ENCODE assay signal across 1 mouse cellular context in the genomic region with DNA sequence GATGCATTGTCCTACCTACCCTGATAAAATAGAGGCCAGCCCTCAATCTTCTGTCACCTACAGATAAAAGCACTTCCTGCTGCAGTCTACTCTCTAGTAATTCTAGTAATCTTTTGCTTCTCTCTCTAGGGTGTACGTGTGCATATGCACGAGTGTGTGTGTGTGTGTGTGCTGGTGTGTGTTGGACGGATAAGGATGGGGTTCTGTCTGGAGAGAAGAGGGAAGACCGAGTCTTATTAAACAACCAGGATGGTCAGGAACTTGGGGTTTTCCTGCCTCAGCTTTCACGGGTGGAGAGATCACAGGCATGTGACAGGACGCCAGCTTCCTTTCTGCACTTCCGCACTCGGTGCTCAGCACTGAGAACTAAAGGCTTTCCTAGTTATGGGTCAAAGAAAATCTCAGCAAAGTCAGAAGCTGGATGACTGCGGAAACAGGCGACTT.
TF ChIP-seq lines count a peak whose summit lies in the region.

No protein-coding gene starts in this region.

TF ChIP-seq in MEL, 35 proteins besides CTCF, POLR2A, EP300 and RAD21:
- TF ChIP-seq ZMIZ1 (IDR thresholded peaks at IDR 0.05; ENCODE audit: low read depth, low read length) = no peak
- no peak for TF ChIP-seq POLR2AphosphoS5 (IDR thresholded peaks at IDR 0.05; ENCODE audit: borderline replicate concordance, low read depth, low read length)
- no peak for TF ChIP-seq KAT2A (conservative IDR thresholded peaks at IDR 0.05; ENCODE audit: low read depth, low read length)
- no peak for TF ChIP-seq SMC3 (IDR thresholded peaks at IDR 0.05; ENCODE audit: low read depth, low read length)
- TF ChIP-seq MYC (IDR thresholded peaks at IDR 0.05; ENCODE audit: low read depth, low read length) = 0 out of 2 replicates have a peak, but pooled peaks have one; percentile 34
- TF ChIP-seq CHD1 (IDR thresholded peaks at IDR 0.05; ENCODE audit: low read depth, low read length) = no peak
- peak; percentile 85 for TF ChIP-seq BHLHE40 (IDR thresholded peaks at IDR 0.05; ENCODE audit: borderline replicate concordance, low read depth, low read length)
- no peak for TF ChIP-seq ZC3H11A (IDR thresholded peaks at IDR 0.05; ENCODE audit: low read depth, low read length)
- TF ChIP-seq POLR2AphosphoS2 (IDR thresholded peaks at IDR 0.05; ENCODE audit: low read length) = 0 out of 2 replicates have a peak, but pooled peaks have one; percentile 33
- TF ChIP-seq SIN3A (IDR thresholded peaks at IDR 0.05; ENCODE audit: low read length) = peak; percentile 61
- TF ChIP-seq GABPA (IDR thresholded peaks at IDR 0.05; ENCODE audit: low read depth, low read length) = no peak
- peak; percentile 89 for TF ChIP-seq GATA1 (IDR thresholded peaks at IDR 0.05; ENCODE audit: low read depth, low read length)
- 0 out of 2 replicates have a peak, but pooled peaks have one; percentile 48 for TF ChIP-seq MAX (IDR thresholded peaks at IDR 0.05; ENCODE audit: low read length)
- peak; percentile 85 for TF ChIP-seq TAL1 (IDR thresholded peaks at IDR 0.05; ENCODE audit: low read length)
- TF ChIP-seq ETS1 (IDR thresholded peaks at IDR 0.05; ENCODE audit: low read depth, low read length) = peak; percentile 85
- TF ChIP-seq UBTF (IDR thresholded peaks at IDR 0.05; ENCODE audit: borderline replicate concordance, insufficient read depth, low read depth, low read length) = no peak
- no peak for TF ChIP-seq CHD2 (IDR thresholded peaks at IDR 0.05; ENCODE audit: low read length)
- no peak; the same call in 1 of the 2 replicates for TF ChIP-seq MXI1 (IDR thresholded peaks at IDR 0.05; ENCODE audit: low read depth, low read length)
- peak; percentile 92 for TF ChIP-seq MAZ (IDR thresholded peaks at IDR 0.05; ENCODE audit: low read depth, low read length)
- no peak for TF ChIP-seq ZKSCAN1 (IDR thresholded peaks at IDR 0.05; ENCODE audit: low read depth, low read length)
- TF ChIP-seq JUND (IDR thresholded peaks at IDR 0.05; ENCODE audit: low read depth, low read length) = no peak
- no peak for TF ChIP-seq TBP (IDR thresholded peaks at IDR 0.05; ENCODE audit: low read depth, low read length)
- TF ChIP-seq MEF2A (IDR thresholded peaks at IDR 0.05; ENCODE audit: extremely low read depth, insufficient replicate concordance, low read depth, low read length, poor library complexity, severe bottlenecking) = no peak
- TF ChIP-seq RCOR1 (IDR thresholded peaks at IDR 0.05; ENCODE audit: low read depth, low read length) = peak; percentile 88
- no peak for TF ChIP-seq USF2 (IDR thresholded peaks at IDR 0.05; ENCODE audit: borderline replicate concordance in 1 of 2, insufficient read depth in 1 of 2, low read depth in 1 of 2, low read length in 2 of 2)
- TF ChIP-seq USF1 (IDR thresholded peaks at IDR 0.05; ENCODE audit: low read depth, low read length) = peak; percentile 72
- TF ChIP-seq TCF12 (IDR thresholded peaks at IDR 0.05; ENCODE audit: low read depth, low read length) = peak; percentile 94
- no peak for TF ChIP-seq E2F4 (IDR thresholded peaks at IDR 0.05; ENCODE audit: borderline replicate concordance, low read depth, low read length)
- peak; percentile 54 for TF ChIP-seq HCFC1 (IDR thresholded peaks at IDR 0.05; ENCODE audit: low read depth, low read length)
- TF ChIP-seq MYB (IDR thresholded peaks at IDR 0.05; ENCODE audit: low read depth, low read length) = 0 out of 2 replicates have a peak, but pooled peaks have one; percentile 8
- no peak for TF ChIP-seq MAFK (IDR thresholded peaks at IDR 0.05; ENCODE audit: borderline replicate concordance, low read depth, low read length)
- TF ChIP-seq NELFE (IDR thresholded peaks at IDR 0.05; ENCODE audit: low read depth, low read length) = no peak
- no peak for TF ChIP-seq NRF1 (IDR thresholded peaks at IDR 0.05; ENCODE audit: insufficient read depth, low read depth, low read length, poor library complexity, severe bottlenecking)
- TF ChIP-seq ZNF384 (IDR thresholded peaks at IDR 0.05; ENCODE audit: low read depth, low read length) = no peak
- TF ChIP-seq ELF1 (IDR thresholded peaks at IDR 0.05; ENCODE audit: low read depth, low read length) = peak; percentile 78; the same call in 1 of the 2 replicates
